ENCODE assay signal across 18 mouse cellular contexts in the genomic region with DNA sequence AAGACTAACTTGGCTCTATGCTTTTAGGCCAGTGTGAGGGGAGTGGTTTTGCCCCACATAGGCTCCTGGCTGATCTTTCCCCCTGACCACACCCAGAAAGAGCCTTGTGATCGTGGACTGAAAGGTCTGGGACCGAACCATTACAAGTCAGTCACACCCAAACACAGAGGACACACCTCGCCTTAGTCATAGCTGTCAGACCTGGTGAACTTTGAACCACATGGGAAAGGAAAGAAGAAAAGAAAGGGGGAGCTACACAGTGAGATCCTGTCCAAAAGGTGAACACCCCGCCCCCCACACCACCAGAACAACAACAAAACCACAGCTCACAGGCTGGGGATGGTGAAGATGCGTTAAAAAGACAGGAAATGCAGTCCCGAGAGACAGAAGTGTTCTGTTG. TPM values are rescaled to one million over a fixed set of nuclear protein-coding genes. Genes with fewer than 3 reads are reported as not detected.
DNase-seq lines count a peak whose midpoint lies in the region; ATAC-seq lines count a peak whose summit lies in the region.
"Had no signal": no experiment of that assay in that cellular context is flagged by ENCODE, and none has a peak within 500 bp of the region (broad histone marks: within the 10 kb centered on the region; RNA-seq: fewer than 3 reads in every experiment).

No protein-coding gene starts in this region.

- no peak overlapping the region for H3K4me3 ChIP-seq in intestine, embryonic 14.5 days (ENCODE audit: low read depth, low read length)
- H3K4me3 ChIP-seq: embryonic facial prominence, embryonic 12.5 days; heart, embryonic 12.5 days; midbrain, embryonic 12.5 days had no signal

- no peaks in the 10 kb centered on the region for H3K27me3 ChIP-seq in intestine, embryonic 14.5 days (replicated peaks; ENCODE audit: control insufficient read depth, insufficient read depth, low read length)
- H3K27me3 ChIP-seq in splenic B cell, adult 2 months (ENCODE audit: control insufficient read depth, insufficient read depth, low read length, poor library complexity, severe bottlenecking) = no peaks in the 10 kb centered on the region
- H3K27me3 ChIP-seq: embryonic facial prominence, embryonic 12.5 days; heart, embryonic 12.5 days; midbrain, embryonic 12.5 days had no signal

- no peak overlapping the region for H3K27ac ChIP-seq in intestine, embryonic 14.5 days (ENCODE audit: low read depth)
- H3K27ac ChIP-seq: embryonic facial prominence, embryonic 12.5 days; liver, embryonic 14.5 days; midbrain, embryonic 12.5 days had no signal

- ATAC-seq in intestine, embryonic 14.5 days (replicated peaks; ENCODE audit: low FRiP score, low TSS enrichment, low read depth) = peak; percentile 62; the same call in 1 of the 2 replicates

- WGBS in intestine, embryonic 14.5 days = 69% methylated on average over 6 of the region's 6 CpGs

- H3K9me3 ChIP-seq in intestine, embryonic 14.5 days (ENCODE audit: control insufficient read depth, low read length) = no peaks in the 10 kb centered on the region
- H3K9me3 ChIP-seq: embryonic facial prominence, embryonic 12.5 days; heart, embryonic 12.5 days; midbrain, embryonic 12.5 days had no signal

- H3K4me1 ChIP-seq in intestine, embryonic 14.5 days (replicated peaks; ENCODE audit: control insufficient read depth, insufficient read depth, low read length) = no peaks in the 10 kb centered on the region
- H3K4me1 ChIP-seq: embryonic facial prominence, embryonic 12.5 days; heart, embryonic 12.5 days; midbrain, embryonic 12.5 days had no signal

- H3K36me3 ChIP-seq in intestine, embryonic 14.5 days (ENCODE audit: control insufficient read depth, insufficient read depth, low read length) = peaks cover 9% of the 10 kb centered on the region
- H3K36me3 ChIP-seq in splenic B cell, adult 2 months (ENCODE audit: control insufficient read depth, insufficient read depth, low read length, poor library complexity, severe bottlenecking) = no peaks in the 10 kb centered on the region

- no peak overlapping the region for H3K4me2 ChIP-seq in intestine, embryonic 14.5 days (ENCODE audit: low read length)
- H3K4me2 ChIP-seq: embryonic facial prominence, embryonic 12.5 days; heart, embryonic 12.5 days; midbrain, embryonic 12.5 days had no signal

- no peak overlapping the region for H3K9ac ChIP-seq in intestine, embryonic 14.5 days (ENCODE audit: low read length)
- H3K9ac ChIP-seq: embryonic facial prominence, embryonic 12.5 days; heart, embryonic 12.5 days; liver, embryonic 14.5 days; midbrain, embryonic 12.5 days had no signal

- peak; percentile 32 for DNase-seq in thymus, postnatal 0 days (ENCODE audit: low spot score)
- no peak for DNase-seq in thymus, postnatal 10 days (ENCODE audit: low spot score in 2 of 2)
- no peak for DNase-seq in intestine, embryonic 14.5 days (ENCODE audit: low spot score)
- DNase-seq in splenic B cell, adult 2 months (ENCODE audit: low read depth, low spot score) = peak; percentile 32
- DNase-seq in yolk sac, embryonic 10.5 days (ENCODE audit: low spot score) = peak; percentile 25
- no peak for DNase-seq in adrenal gland, adult 8-10 months
- DNase-seq in lung, adult 18-20 months = no peak
- no peak for DNase-seq in ovary, postnatal 14 days (ENCODE audit: low spot score)
- DNase-seq: cerebellum, adult 11 months; cerebellum, postnatal 36 days; gastrocnemius, postnatal 25 days; heart, postnatal 36 days; kidney, postnatal 10 days; lung, postnatal 36 days had no signal

RNA-seq across cellular contexts. Expression of a gene that starts 14.9 kb away (rescaled TPM):
- polyA plus RNA-seq in thymus, postnatal 0 days (2015; fragmentation: Nextera tagmentation; extraction: Ambion mirVana) = 54.7 and 58.3 TPM in 2 replicates
- polyA plus RNA-seq in intestine, embryonic 14.5 days (2014; fragmentation: Nextera tagmentation; extraction: Ambion mirVana) = 68.8 and 77.6 TPM in 2 replicates
- total RNA-seq in adrenal gland, adult 8-10 months (2022) = 100 to 1,000 TPM in 1 of 4 experiments, 10 to 100 TPM in 3; 66.2 to 126 (median 84.4) TPM

Comparison
In these comparisons a context has a peak if more than half of its experiments do, and no peak if none do; other contexts are left out.
1. DNase-seq: peak in thymus, postnatal 0 days (single experiment), splenic B cell, adult 2 months (single experiment) and yolk sac, embryonic 10.5 days (single experiment); none in thymus, postnatal 10 days (0 of 2), intestine, embryonic 14.5 days (single experiment), adrenal gland, adult 8-10 months (single experiment), lung, adult 18-20 months (0 of 2) and ovary, postnatal 14 days (single experiment).